Mouse (Mus musculus) intestine, postnatal 0 days (tissue): ENCODE results near the gene Gstp3. TPM values are rescaled to one million over a fixed set of nuclear protein-coding genes. Genes with fewer than 3 reads are reported as not detected.
"Not testable (repeated sequence)": the region's sequence is repeated elsewhere in the genome, so short reads cannot be mapped to it uniquely, and the experiment has no call there.

ENCODE experiments used
- ATAC-seq: fragments of 200-750 bp; cut with Nextera tagmentation; 2 replicates; pipeline ENCODE4 v1.8.0; 2017; ENCODE audit warnings: mild to moderate bottlenecking, moderate TSS enrichment, moderate library complexity
- H3K27ac ChIP-seq: fragments of 300-500 bp; sonication (generic); 2 replicates; pipeline ENCODE4 v1.5.1; 2014; ENCODE audit warnings: mild to moderate bottlenecking, low read depth, low read length, moderate library complexity
- H3K27me3 ChIP-seq: fragments of 300-500 bp; sonication (generic); replicated peaks from 2 replicates; pipeline ENCODE4 v1.6.1; 2014; ENCODE audit warnings: low read length, mixed read lengths; ENCODE audit not compliant: control insufficient read depth, insufficient read depth
- H3K36me3 ChIP-seq: fragments of 300-500 bp; sonication (generic); 2 replicates; pipeline ENCODE4 v1.6.1; 2014; ENCODE audit warnings: mild to moderate bottlenecking, moderate library complexity; ENCODE audit not compliant: control insufficient read depth, insufficient read depth
- H3K4me1 ChIP-seq: fragments of 300-500 bp; sonication (generic); replicated peaks from 2 replicates; pipeline ENCODE4 v1.6.1; 2014; ENCODE audit warnings: antibody characterized with exemption, low read length, mixed read lengths; ENCODE audit not compliant: control insufficient read depth, insufficient read depth
- H3K4me2 ChIP-seq: fragments of 300-500 bp; sonication (generic); replicated peaks from 2 replicates; pipeline ENCODE4 v1.6.1; 2014; ENCODE audit warnings: low read depth, mild to moderate bottlenecking, moderate library complexity
- H3K4me3 ChIP-seq: fragments of 300-500 bp; sonication (generic); 2 replicates; pipeline ENCODE4 v1.5.1; 2014; ENCODE audit warnings: low read depth, low read length
- H3K9ac ChIP-seq: fragments of 300-500 bp; sonication (generic); 2 replicates; pipeline ENCODE4 v1.6.1; 2014; ENCODE audit warnings: mild to moderate bottlenecking, low read depth, low read length
- H3K9me3 ChIP-seq: fragments of 300-500 bp; sonication (generic); 2 replicates; pipeline ENCODE4 v1.6.1; 2016; ENCODE audit warnings: mixed run types; ENCODE audit not compliant: control insufficient read depth
- CTCF ChIP-seq: sonication (generic); IDR thresholded peaks from 2 replicates; pipeline ENCODE4 v1.5.1; 2016; ENCODE audit warnings: low read depth, mild to moderate bottlenecking, control low read depth, antibody characterized with exemption, moderate library complexity
- WGBS: fragments of 180-500 bp; shearing (Covaris S2); extraction: QIAGEN DNeasy Blood & Tissue Kit; methylation state at CpG from one replicate; pipeline ENCODE4 v1.1.7; 2014; 5-methylcytosine and 5-hydroxymethylcytosine counted together
- polyA plus RNA-seq: library from polyadenylated mRNA; unstranded; fragments of >200 nt; fragmentation: Nextera tagmentation; extraction: Ambion mirVana; gene quantifications from 2 replicates; pipeline ENCODE4 v1.2.1, GENCODE M21; 2015

Gene Gstp3
- polyA plus RNA-seq, 1 experiment from 2014 or later, result 68.7 TPM

DNA sequence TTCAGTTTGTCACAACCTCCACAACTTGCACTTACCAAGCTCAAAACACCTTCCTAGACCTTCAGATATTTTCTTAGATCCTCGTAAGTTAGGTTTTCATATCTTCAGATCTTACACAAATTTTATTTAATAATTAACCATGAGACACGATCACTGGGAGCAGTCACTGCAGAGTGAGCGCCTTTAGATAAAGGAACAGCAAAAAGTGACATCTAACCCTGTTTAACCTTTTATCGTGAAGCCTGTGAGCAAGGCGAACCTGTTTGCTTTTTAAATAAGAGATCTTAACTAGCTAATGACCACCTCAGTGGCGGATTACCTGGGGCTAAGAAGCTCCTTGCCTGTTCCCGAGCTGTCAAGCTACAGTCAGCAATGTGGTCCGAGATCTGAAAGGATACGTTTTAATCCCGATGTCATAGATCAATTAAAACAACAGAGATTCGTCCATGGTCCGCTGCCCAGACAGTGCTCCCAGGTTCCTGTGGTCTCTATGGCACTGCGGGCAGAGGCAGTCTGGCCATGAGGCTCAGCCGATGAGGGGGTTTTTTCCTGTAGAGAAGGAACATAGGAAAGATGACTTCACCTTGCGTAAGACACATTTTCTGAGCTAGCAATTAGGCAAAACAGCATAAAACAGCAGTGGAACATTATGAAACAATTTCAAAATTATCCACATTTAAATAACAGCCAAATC is 9.5 kb upstream of the Gstp3 start:
- no peaks in the 10 kb centered on the region for H3K27me3 ChIP-seq
- H3K4me1 ChIP-seq, result no peaks in the 10 kb centered on the region
- H3K9me3 ChIP-seq, result no peaks in the 10 kb centered on the region
- WGBS, result 43% methylated on average over 15 of the region's 15 CpGs
- ATAC-seq, result no peak
- H3K36me3 ChIP-seq, result no peaks in the 10 kb centered on the region
- peak overlapping the region; percentile 46 for H3K4me2 ChIP-seq
- no peak overlapping the region for H3K27ac ChIP-seq
- no peak for TF ChIP-seq CTCF
- no peak overlapping the region for H3K4me3 ChIP-seq
- H3K9ac ChIP-seq, result 0 out of 2 replicates have a peak overlapping the region, but pooled peaks have one; percentile 23

DNA sequence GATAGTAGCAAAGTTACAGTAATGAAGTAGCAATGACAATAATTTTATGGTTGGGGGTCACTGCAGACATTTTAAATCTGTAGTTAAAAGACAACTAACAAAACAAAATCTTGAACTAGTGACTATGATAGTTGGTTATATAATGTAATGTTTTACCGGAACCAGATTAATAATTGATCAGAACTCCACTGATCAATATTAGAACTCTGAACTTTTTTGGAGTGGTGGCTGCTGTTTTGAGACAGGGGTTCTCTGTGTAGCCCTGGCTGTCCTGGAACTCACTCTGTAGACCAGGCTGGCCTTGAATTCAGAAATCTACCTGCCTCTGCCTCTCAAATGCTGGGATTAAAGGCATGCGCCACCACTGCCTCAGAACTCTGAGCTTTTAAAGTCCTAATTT is 8.9 kb upstream of the Gstp3 start:
- not testable (repeated sequence) for H3K27me3 ChIP-seq, H3K4me1 ChIP-seq, ATAC-seq, H3K9me3 ChIP-seq, H3K9ac ChIP-seq, H3K36me3 ChIP-seq, H3K27ac ChIP-seq, H3K4me3 ChIP-seq
- peak overlapping the region; percentile 46; the same call in 1 of the 2 replicates for H3K4me2 ChIP-seq
- WGBS, result 63% methylated on average over 2 of the region's 2 CpGs

DNA sequence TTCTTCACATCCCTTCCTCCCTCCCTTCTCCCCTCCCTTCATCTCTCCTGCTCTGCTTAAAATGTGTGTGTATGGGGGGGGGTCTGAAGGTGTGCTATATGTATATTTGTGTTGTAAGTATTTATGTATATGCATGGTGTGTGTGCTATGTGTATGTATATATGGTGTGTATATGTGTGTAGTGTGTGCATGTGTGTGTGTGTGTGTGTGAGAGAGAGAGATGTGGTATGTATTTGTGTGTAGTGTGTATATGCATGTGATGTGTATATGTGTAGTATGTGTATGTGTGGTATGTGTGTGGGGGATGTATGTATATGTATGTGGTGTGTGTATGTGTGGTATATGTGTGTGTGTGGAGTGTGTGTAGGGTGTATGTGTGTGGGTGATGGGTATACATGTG is 7.5 kb upstream of the Gstp3 start:
- no peak for TF ChIP-seq CTCF
- H3K36me3 ChIP-seq, result no peaks in the 10 kb centered on the region
- no peak overlapping the region for H3K4me3 ChIP-seq
- no peaks in the 10 kb centered on the region for H3K4me1 ChIP-seq
- H3K4me2 ChIP-seq, result no peak overlapping the region
- H3K9ac ChIP-seq, result no peak overlapping the region
- H3K9me3 ChIP-seq, result no peaks in the 10 kb centered on the region
- no peaks in the 10 kb centered on the region for H3K27me3 ChIP-seq
- peak; percentile 10; the same call in 1 of the 2 replicates for ATAC-seq
- H3K27ac ChIP-seq, result no peak overlapping the region

DNA sequence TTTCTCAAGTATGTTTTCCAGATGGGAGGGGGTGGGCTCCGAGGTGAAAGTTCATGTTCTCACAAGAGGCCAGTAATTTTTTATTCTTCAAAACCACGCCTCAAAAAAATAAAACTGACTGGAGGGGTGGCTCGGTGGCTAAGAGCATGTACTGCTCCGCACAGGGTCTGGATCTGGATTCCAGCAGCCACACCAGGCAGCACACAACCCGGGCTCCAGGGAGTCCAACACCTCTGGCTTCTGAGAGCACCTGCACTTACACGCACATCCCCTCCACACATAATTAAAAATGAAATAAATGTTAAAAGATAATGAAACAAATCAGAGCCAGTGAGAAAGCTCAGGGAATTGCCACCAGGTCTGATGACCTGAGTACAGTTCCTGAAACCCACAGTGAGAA is 6.9 kb upstream of the Gstp3 start:
- H3K4me1 ChIP-seq, result no peaks in the 10 kb centered on the region
- no peak for ATAC-seq

DNA sequence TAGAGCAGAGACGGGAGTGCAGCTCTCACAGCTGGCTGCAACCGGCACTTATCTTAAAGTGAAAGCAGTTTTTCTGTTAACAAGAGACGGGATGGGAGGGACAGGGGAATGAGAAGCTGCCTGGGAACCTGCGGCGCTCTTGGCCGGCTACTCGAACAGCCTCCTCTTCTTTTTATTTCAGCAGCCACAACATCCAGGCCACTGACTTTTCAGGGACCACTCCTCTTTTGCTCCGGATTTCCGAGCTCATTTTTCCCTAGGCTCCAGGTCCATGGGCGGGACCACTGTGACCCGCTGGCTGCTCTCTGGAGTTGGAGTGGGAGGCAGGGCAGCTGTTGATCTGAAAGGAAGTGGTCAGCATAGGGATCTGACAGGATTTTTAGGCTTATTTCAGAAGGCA is 5.1 kb upstream of the Gstp3 start:
- ATAC-seq, H3K4me2 ChIP-seq, H3K4me3 ChIP-seq, H3K4me1 ChIP-seq, H3K9me3 ChIP-seq, H3K27ac ChIP-seq, H3K9ac ChIP-seq, H3K36me3 ChIP-seq, H3K27me3 ChIP-seq: not testable (repeated sequence)
- 0% methylated on average over 2 of the region's 11 CpGs for WGBS

More for the DNA sequence above, 6.9 kb upstream of the Gstp3 start:
- Histone ChIP-seq H3K9me3 (no peaks in the 10 kb centered on the region), H3K27ac (no peak overlapping the region), H3K9ac (no peak overlapping the region), H3K27me3 (no peaks in the 10 kb centered on the region), H3K4me3 (no peak overlapping the region), H3K36me3 (no peaks in the 10 kb centered on the region), H3K4me2 (no peak overlapping the region)
- TF ChIP-seq CTCF, result no peak
- WGBS, result 72% methylated on average over 6 of the region's 6 CpGs

DNA sequence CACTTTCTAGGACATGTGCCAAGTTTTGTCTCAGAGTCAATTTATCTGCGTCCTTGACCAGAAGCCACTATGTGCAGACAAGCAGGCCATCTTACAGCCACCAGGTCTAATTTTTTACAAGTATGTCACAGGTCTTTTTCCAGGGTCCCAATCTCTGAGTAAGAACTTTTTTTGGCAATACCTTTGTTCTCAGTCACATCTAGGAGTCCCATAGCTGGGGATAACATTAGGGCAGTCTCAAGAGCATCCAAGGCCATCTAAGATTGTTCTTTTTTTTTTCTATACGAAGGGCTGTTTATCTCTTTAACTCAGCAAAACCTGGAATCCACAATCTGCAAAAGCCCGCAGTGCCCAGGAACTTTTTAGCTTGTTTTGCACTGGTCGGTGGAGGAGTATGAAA is 4.0 kb upstream of the Gstp3 start:
- not testable (repeated sequence) for H3K9me3 ChIP-seq, H3K4me1 ChIP-seq, H3K4me3 ChIP-seq, H3K4me2 ChIP-seq, H3K27ac ChIP-seq, H3K36me3 ChIP-seq, ATAC-seq, H3K9ac ChIP-seq, H3K27me3 ChIP-seq
- WGBS, result 53% methylated on average over 2 of the region's 4 CpGs

DNA sequence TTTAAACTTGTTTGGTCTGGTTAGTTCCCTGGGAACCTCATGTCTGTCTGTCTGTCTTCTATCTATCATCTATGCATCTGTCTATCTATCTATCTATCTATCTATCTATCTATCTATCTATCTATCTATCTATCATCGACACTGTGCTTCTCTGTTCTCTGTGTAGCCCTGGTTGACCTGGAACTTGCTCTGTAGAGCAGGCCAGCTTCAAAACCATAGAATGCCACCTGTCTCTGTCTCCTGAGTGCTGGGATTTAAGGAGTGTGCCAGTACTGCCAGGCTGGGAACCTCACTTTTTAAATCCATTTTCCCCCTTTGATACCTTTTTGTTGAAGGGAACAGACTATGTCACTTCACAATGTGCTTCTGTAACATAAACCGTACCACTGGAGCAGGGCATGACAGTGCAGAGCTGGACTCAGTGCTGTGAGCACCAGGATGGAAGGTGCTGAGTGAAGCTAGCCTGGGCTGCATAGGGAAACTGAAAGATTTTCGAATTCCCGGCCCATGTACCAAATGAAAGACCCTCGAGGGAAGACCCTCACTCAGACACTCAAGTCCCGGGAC is 1.6 kb upstream of the Gstp3 start:
- Histone ChIP-seq H3K4me1 (0 out of 2 replicates have a peak, but pooled peaks cover 2% of the 10 kb centered on the region), H3K36me3 (no peaks in the 10 kb centered on the region), H3K9ac (no peak overlapping the region), H3K4me3 (no peak overlapping the region), H3K9me3 (no peaks in the 10 kb centered on the region), H3K4me2 (no peak overlapping the region), H3K27me3 (no peaks in the 10 kb centered on the region), H3K27ac (no peak overlapping the region)
- no peak for TF ChIP-seq CTCF
- WGBS, result 88% methylated on average over 6 of the region's 6 CpGs
- ATAC-seq, result no peak
